Mouse (Mus musculus): ENCODE results near the gene Shpk.

GRCm38 (mm10) chr11:73155071-73155470, 44.2 kb upstream of the Shpk start:
- TF ChIP-seq POLR2A (IDR thresholded peaks at IDR 0.05; ENCODE audit: low read depth, low read length): no peak
- TF ChIP-seq CTCF (IDR thresholded peaks at IDR 0.05; ENCODE audit: extremely low read depth, insufficient read length, insufficient replicate concordance, low read depth, low read length): no peak
